ENCODE assay signal across 25 mouse cellular contexts in the genomic region with DNA sequence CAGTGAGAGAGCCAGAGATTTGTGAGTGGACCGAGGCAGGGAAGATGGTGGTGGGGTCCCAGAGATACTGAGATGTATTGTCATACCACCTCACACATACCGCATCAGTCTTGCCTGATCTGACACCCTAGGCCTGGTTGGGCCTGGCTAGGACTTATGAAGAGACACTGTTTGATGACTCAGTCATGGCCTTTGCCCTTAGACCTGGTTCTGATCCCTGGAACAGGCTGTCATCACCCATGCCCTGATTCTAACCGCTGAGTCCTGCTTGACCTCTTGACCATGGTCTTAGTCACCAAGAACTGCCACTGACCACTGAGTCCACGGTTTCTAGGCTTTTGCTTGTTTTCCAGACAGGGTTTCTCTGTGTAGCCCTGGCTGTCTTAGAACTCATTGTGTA.
"Had no signal": no experiment of that assay in that cellular context is flagged by ENCODE, and none has a peak within 500 bp of the region (broad histone marks: within the 10 kb centered on the region; RNA-seq: fewer than 3 reads in every experiment).

No protein-coding gene starts in this region.

- H3K27me3 ChIP-seq: intestine, embryonic 15.5 days; kidney, embryonic 15.5 days; limb, embryonic 12.5 days; limb, embryonic 15.5 days; lung, embryonic 15.5 days; neural tube, embryonic 12.5 days; neural tube, embryonic 15.5 days; stomach, embryonic 15.5 days had no signal

- DNase-seq: kidney, adult 11 months; kidney, adult 8-10 months; kidney, postnatal 10 days; kidney, postnatal 36 days; layer of hippocampus, postnatal 36 days; left cerebral cortex, postnatal 4 days; lung, adult 18-20 months; lung, postnatal 10 days; lung, postnatal 36 days; midbrain, embryonic 14.5 days; retina, postnatal 1 day; right cerebral cortex, postnatal 25 days; thymus, postnatal 25 days had no signal

- ATAC-seq: intestine, embryonic 15.5 days had no signal

- H3K9ac ChIP-seq: intestine, embryonic 15.5 days; kidney, embryonic 15.5 days; limb, embryonic 12.5 days; limb, embryonic 15.5 days; liver, embryonic 14.5 days; lung, embryonic 15.5 days; neural tube, embryonic 12.5 days; neural tube, embryonic 15.5 days; stomach, embryonic 15.5 days had no signal

- H3K4me1 ChIP-seq: intestine, embryonic 15.5 days; kidney, embryonic 15.5 days; limb, embryonic 12.5 days; limb, embryonic 15.5 days; lung, embryonic 15.5 days; megakaryocyte, embryonic 14.5 days; midbrain, embryonic 10.5 days; neural tube, embryonic 12.5 days; neural tube, embryonic 15.5 days; stomach, embryonic 15.5 days had no signal

- H3K36me3 ChIP-seq: intestine, embryonic 15.5 days; kidney, embryonic 15.5 days; limb, embryonic 12.5 days; limb, embryonic 15.5 days; lung, embryonic 15.5 days; midbrain, embryonic 10.5 days; neural tube, embryonic 12.5 days; neural tube, embryonic 15.5 days; stomach, embryonic 15.5 days had no signal

- H3K9me3 ChIP-seq: intestine, embryonic 15.5 days; kidney, embryonic 15.5 days; limb, embryonic 15.5 days; lung, embryonic 15.5 days; megakaryocyte, embryonic 14.5 days; neural tube, embryonic 12.5 days; neural tube, embryonic 15.5 days; stomach, embryonic 15.5 days had no signal

- H3K27ac ChIP-seq: intestine, embryonic 15.5 days; kidney, embryonic 15.5 days; left cerebral cortex, adult 2 months; limb, embryonic 12.5 days; limb, embryonic 15.5 days; liver, embryonic 14.5 days; lung, embryonic 15.5 days; midbrain, embryonic 10.5 days; neural tube, embryonic 12.5 days; neural tube, embryonic 15.5 days; stomach, embryonic 15.5 days had no signal

- H3K4me3 ChIP-seq: intestine, embryonic 15.5 days; kidney, embryonic 15.5 days; left cerebral cortex, adult 2 months; limb, embryonic 12.5 days; limb, embryonic 15.5 days; lung, embryonic 15.5 days; megakaryocyte, embryonic 14.5 days; midbrain, embryonic 10.5 days; neural tube, embryonic 12.5 days; neural tube, embryonic 15.5 days; stomach, embryonic 15.5 days had no signal

- H3K4me2 ChIP-seq: intestine, embryonic 15.5 days; kidney, embryonic 15.5 days; limb, embryonic 12.5 days; limb, embryonic 15.5 days; lung, embryonic 15.5 days; neural tube, embryonic 12.5 days; neural tube, embryonic 15.5 days; stomach, embryonic 15.5 days had no signal
